Mouse (Mus musculus): ENCODE results near the gene G6pc.

DNA sequence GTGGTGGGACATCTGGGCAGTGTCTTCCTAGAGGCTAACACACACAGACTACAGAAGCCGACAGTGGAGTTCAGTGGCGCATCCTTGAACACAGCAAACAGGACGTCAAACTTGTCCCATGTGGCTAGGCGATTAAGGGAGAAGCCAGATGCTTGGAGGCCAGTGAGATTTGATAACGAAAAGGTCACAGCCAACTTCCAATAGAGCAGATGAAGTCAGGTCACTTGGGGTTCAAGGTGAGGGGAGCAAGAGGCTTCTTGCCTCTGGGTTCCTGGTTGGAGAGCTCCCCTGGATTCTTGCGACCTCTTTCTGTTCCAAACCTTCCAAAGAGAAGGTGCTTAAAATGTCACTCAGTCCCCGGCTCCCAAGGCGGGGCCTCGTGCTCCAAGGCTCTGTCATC lies 7.6 kb upstream of the G6pc start:
- TF ChIP-seq HCFC1 (IDR thresholded peaks at IDR 0.05; ENCODE audit: borderline replicate concordance, insufficient read depth, low read length) (no peak), ZNF384 (IDR thresholded peaks at IDR 0.05; ENCODE audit: low read depth, low read length) (no peak), ZC3H11A (IDR thresholded peaks at IDR 0.05; ENCODE audit: borderline replicate concordance, low read depth, low read length) (no peak)
